Mouse (Mus musculus): ENCODE measurements around the gene Pcdh9. TPM values are rescaled to one million over a fixed set of nuclear protein-coding genes. Genes with fewer than 3 reads are reported as not detected.

Pcdh9 gene
- polyA plus RNA-seq (2015; fragmentation: Nextera tagmentation; extraction: Ambion mirVana), result 121 and 141 TPM in 2 replicates

DNA sequence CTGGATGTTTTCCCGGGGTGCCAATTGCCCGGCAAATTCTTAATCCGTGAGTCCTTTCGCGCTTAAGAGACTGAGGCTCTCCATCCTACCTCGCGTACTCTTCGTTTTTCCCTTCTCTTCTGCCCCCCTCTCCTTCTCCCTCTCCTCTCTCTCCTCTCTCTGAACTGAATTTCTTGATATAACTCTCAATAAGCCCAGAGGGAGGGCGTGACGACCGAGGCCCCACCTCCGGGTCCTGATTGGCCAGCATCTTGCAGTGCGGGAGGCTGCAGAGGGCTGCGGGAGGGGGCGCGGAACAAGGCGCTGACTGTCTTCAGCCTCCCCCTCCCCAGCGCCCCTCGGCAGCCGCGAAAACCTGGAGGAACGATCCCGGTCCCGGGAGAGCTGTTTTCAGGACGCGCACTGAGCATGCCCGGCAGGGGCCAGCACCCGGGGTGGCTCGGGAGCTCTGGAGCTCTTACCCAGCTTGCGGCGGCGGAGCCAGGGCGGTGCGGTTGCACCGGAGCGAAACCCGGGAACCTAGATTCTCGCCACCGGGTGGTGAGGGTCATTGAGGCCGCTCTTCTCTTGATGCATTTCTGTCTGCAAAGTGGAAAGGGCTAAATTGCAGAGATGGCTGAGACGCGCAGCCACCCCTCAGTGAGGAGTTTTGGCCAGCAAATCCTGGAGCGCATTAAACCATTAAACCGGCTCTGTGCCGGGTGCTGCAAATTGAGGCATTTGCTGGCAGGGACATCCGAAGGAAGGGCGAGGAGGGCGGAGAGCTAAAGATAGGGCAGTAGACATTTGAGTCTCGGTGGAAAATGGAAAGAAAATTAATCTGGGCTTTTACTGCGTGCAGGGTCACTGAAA is at the start of gene Pcdh9:
Pcdh9 (minus strand) TSS at position 161 of the 852 bp plus-strand sequence.
- Histone ChIP-seq H3K27ac (ENCODE audit: low read length) (peak within 1 kb of the TSS; percentile 92), H3K36me3 (ENCODE audit: control insufficient read depth, insufficient read depth) (0 out of 2 replicates have a peak, but pooled peaks cover 2% of the 10 kb centered on the region), H3K4me3 (replicated peaks; ENCODE audit: low read length) (peak within 1 kb of the TSS; percentile 60), H3K4me1 (replicated peaks; ENCODE audit: control insufficient read depth, insufficient read depth, low read length) (peaks cover 33% of the 10 kb centered on the region), H3K4me2 (ENCODE audit: low read length) (peak within 1 kb of the TSS; percentile 72), H3K9ac (replicated peaks; ENCODE audit: low read depth, low read length) (peak within 1 kb of the TSS; percentile 75), H3K9me3 (ENCODE audit: control insufficient read depth, low read length) (no peaks in the 10 kb centered on the region), H3K27me3 (replicated peaks; ENCODE audit: control insufficient read depth, insufficient read depth, low read length) (no peaks in the 10 kb centered on the region)
- under 1% methylated on average over 50 of the region's 50 CpGs for WGBS
- ATAC-seq, result peak; percentile 99

DNA sequence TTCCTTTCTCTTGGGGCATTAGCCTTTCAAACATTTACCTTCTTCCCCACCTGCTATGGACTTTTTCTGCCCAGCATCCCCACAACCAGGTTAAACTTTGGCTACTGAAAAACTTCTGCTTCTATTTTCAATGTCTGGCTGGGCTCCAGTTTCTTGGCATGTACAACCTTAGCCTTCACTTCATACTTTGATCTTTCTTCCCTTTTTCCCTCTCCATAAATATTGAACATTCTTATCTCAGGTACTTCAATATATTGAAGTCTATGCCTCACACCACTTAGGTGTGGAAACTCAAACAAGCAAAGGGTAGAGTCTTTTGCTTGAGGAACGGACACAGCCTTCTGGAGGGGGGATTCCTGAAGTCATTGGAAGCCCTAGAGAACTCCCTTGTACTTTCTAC is 16.4 kb upstream of the Pcdh9 start:
- Histone ChIP-seq H3K4me1 (replicated peaks; ENCODE audit: control insufficient read depth, insufficient read depth, low read length) (no peaks in the 10 kb centered on the region), H3K4me2 (ENCODE audit: low read length) (no peak overlapping the region), H3K4me3 (replicated peaks; ENCODE audit: low read length) (no peak overlapping the region), H3K27ac (ENCODE audit: low read length) (no peak overlapping the region), H3K9ac (replicated peaks; ENCODE audit: low read depth, low read length) (no peak overlapping the region), H3K27me3 (replicated peaks; ENCODE audit: control insufficient read depth, insufficient read depth, low read length) (no peaks in the 10 kb centered on the region), H3K9me3 (ENCODE audit: control insufficient read depth, low read length) (no peaks in the 10 kb centered on the region), H3K36me3 (ENCODE audit: control insufficient read depth, insufficient read depth) (no peaks in the 10 kb centered on the region)
- WGBS, result 83% methylated on average over 1 of the region's 1 CpGs
- ATAC-seq, result no peak

DNA sequence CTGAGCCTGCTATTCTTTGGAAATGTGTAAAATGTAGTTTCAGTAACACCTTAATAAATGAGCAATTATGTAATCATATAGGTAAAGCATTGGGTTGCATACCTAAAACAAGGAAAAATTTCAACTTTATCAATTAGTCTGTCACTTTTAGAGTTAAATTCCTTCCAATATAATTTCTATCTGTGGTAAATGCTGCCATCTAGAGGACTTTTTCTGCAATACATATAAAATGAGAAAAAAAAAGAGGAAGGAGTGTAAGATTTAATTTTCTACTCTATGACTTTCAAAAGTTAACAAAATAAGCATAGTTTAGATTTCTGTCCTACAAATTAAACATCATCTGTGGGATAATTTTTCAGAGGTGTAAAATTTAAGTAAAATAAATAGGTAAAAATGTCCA is 8.1 kb upstream of the Pcdh9 start:
- no peak for ATAC-seq
- H3K27ac ChIP-seq (ENCODE audit: low read length), result no peak overlapping the region
- no peaks in the 10 kb centered on the region for H3K27me3 ChIP-seq (replicated peaks; ENCODE audit: control insufficient read depth, insufficient read depth, low read length)
- no peak overlapping the region for H3K9ac ChIP-seq (replicated peaks; ENCODE audit: low read depth, low read length)
- no peak overlapping the region for H3K4me3 ChIP-seq (replicated peaks; ENCODE audit: low read length)
- H3K4me2 ChIP-seq (ENCODE audit: low read length), result no peak overlapping the region
- no peaks in the 10 kb centered on the region for H3K9me3 ChIP-seq (ENCODE audit: control insufficient read depth, low read length)
- H3K36me3 ChIP-seq (ENCODE audit: control insufficient read depth, insufficient read depth), result no peaks in the 10 kb centered on the region
- no peaks in the 10 kb centered on the region for H3K4me1 ChIP-seq (replicated peaks; ENCODE audit: control insufficient read depth, insufficient read depth, low read length)

DNA sequence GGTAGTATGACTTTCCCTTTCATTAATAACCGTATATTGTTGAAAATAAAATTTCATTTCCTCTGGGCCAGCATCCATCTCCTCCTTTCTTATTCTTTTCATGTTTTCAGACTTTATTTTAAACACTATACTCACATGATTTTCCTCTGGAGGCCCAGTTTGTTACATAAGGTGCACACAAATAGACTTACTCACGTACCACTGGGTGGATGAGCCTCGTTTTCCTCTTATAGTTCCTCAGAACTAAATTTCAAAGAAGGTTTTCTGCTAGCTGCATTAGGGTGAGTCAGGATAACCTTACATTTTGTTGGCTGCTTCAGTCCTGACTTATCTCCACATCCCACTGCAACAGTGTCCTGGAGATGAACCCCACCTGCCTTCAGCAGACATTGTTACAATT is 4.7 kb upstream of the Pcdh9 start:
- H3K9me3 ChIP-seq (ENCODE audit: control insufficient read depth, low read length), result no peaks in the 10 kb centered on the region
- H3K4me3 ChIP-seq (replicated peaks; ENCODE audit: low read length), result no peak overlapping the region
- H3K36me3 ChIP-seq (ENCODE audit: control insufficient read depth, insufficient read depth), result no peaks in the 10 kb centered on the region
- no peak overlapping the region for H3K27ac ChIP-seq (ENCODE audit: low read length)
- no peak overlapping the region for H3K9ac ChIP-seq (replicated peaks; ENCODE audit: low read depth, low read length)
- H3K27me3 ChIP-seq (replicated peaks; ENCODE audit: control insufficient read depth, insufficient read depth, low read length), result no peaks in the 10 kb centered on the region
- ATAC-seq, result no peak
- H3K4me2 ChIP-seq (ENCODE audit: low read length), result no peak overlapping the region
- H3K4me1 ChIP-seq (replicated peaks; ENCODE audit: control insufficient read depth, insufficient read depth, low read length), result peaks cover 5% of the 10 kb centered on the region
- 76% methylated on average over 3 of the region's 3 CpGs for WGBS

DNA sequence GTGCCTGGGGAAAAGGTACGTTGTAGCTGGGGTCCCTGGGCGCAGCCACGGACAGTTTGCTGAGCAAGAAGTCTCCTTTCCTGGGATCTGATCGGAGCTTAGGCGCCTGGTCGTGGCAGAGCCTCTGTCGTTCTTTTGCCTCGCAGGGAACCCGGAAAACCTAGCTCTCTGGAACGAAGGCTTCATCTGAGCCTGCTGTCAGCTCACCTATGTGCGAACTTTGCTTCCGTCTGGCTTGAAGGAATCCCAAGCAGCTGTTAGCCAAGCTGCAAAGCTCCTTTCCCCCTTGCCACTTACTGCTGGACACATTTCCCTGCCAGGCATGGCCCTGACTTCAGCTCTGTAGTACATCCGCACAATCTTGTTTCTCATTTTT is 880 bp upstream of the Pcdh9 start:
- 2% methylated on average over 13 of the region's 13 CpGs for WGBS
- Histone ChIP-seq H3K27me3 (replicated peaks; ENCODE audit: control insufficient read depth, insufficient read depth, low read length) (no peaks in the 10 kb centered on the region), H3K9me3 (ENCODE audit: control insufficient read depth, low read length) (no peaks in the 10 kb centered on the region), H3K4me2 (ENCODE audit: low read length) (peak overlapping the region; percentile 72), H3K4me3 (replicated peaks; ENCODE audit: low read length) (peak overlapping the region; percentile 60), H3K36me3 (ENCODE audit: control insufficient read depth, insufficient read depth) (no peaks in the 10 kb centered on the region), H3K9ac (replicated peaks; ENCODE audit: low read depth, low read length) (peak overlapping the region; percentile 75), H3K27ac (ENCODE audit: low read length) (peak overlapping the region; percentile 92), H3K4me1 (replicated peaks; ENCODE audit: control insufficient read depth, insufficient read depth, low read length) (peaks cover 28% of the 10 kb centered on the region)
- no peak for ATAC-seq

DNA sequence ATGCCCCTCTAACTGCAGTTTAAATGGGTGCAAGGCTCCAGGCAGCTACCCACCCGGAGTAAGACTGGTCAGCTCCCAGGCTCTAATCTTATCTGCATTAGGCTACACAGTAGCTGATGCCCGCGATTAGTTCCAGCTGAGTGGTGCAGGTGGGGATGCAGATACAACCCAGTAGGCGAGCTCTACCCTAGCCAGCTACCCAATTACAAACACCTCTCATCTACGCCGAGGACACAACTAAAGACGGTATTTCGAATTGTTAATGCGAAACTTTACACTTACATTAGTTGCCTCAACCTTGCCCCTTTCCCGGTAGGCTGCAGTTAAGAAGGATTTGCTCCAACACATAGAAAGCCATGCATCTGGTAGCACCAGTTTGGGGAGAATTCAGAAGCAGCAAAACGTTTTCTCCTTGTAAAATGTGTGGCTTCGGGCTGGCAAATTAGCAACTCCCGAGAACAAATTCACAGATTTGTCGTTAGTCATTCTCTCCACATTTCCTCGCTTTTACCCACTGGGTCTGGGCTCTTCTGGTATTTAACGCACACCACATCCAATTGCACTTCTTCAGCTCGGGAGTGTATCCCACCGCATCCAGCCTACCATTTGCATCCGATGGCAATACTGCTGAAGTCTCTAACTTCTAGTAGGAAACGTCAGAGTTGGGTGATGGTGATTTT is 500 bp downstream of the Pcdh9 start:
- Histone ChIP-seq H3K9me3 (ENCODE audit: control insufficient read depth, low read length) (no peaks in the 10 kb centered on the region), H3K27ac (ENCODE audit: low read length) (peak overlapping the region; percentile 60), H3K4me1 (replicated peaks; ENCODE audit: control insufficient read depth, insufficient read depth, low read length) (peaks cover 35% of the 10 kb centered on the region), H3K27me3 (replicated peaks; ENCODE audit: control insufficient read depth, insufficient read depth, low read length) (no peaks in the 10 kb centered on the region), H3K4me2 (ENCODE audit: low read length) (peak overlapping the region; percentile 72), H3K9ac (replicated peaks; ENCODE audit: low read depth, low read length) (peak overlapping the region; percentile 60), H3K36me3 (ENCODE audit: control insufficient read depth, insufficient read depth) (0 out of 2 replicates have a peak, but pooled peaks cover 2% of the 10 kb centered on the region), H3K4me3 (replicated peaks; ENCODE audit: low read length) (peak overlapping the region; percentile 60)
- peak; percentile 37 for ATAC-seq
- WGBS, result 0% methylated on average over 20 of the region's 20 CpGs

DNA sequence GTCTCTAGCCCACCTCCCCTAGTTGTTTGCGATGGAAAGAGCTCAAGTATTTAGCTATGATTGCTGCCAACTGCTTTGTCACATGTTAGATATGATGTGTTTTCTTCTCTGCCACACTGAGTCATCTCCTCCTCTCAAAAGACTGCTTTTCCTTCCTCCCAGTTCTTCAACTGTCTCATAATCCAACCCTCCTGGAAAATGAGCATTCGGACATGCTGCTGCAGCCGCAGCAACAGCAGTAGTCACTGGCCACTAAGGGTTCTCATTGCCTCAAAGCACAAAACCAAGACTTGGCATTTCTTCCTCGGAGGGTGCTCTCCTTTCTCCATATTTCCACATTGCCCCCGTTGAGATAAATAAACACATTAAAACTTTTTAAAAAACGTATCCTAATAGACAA is 1.2 kb downstream of the Pcdh9 start:
- H3K4me1 ChIP-seq (replicated peaks; ENCODE audit: control insufficient read depth, insufficient read depth, low read length), result peaks cover 35% of the 10 kb centered on the region
- H3K9ac ChIP-seq (replicated peaks; ENCODE audit: low read depth, low read length), result peak overlapping the region; percentile 60
- H3K4me3 ChIP-seq (replicated peaks; ENCODE audit: low read length), result peak overlapping the region; percentile 60
- H3K36me3 ChIP-seq (ENCODE audit: control insufficient read depth, insufficient read depth), result 0 out of 2 replicates have a peak, but pooled peaks cover 2% of the 10 kb centered on the region
- no peaks in the 10 kb centered on the region for H3K27me3 ChIP-seq (replicated peaks; ENCODE audit: control insufficient read depth, insufficient read depth, low read length)
- 4% methylated on average over 6 of the region's 6 CpGs for WGBS
- H3K4me2 ChIP-seq (ENCODE audit: low read length), result peak overlapping the region; percentile 72
- H3K27ac ChIP-seq (ENCODE audit: low read length), result no peak overlapping the region
- H3K9me3 ChIP-seq (ENCODE audit: control insufficient read depth, low read length), result no peaks in the 10 kb centered on the region
- no peak for ATAC-seq

DNA sequence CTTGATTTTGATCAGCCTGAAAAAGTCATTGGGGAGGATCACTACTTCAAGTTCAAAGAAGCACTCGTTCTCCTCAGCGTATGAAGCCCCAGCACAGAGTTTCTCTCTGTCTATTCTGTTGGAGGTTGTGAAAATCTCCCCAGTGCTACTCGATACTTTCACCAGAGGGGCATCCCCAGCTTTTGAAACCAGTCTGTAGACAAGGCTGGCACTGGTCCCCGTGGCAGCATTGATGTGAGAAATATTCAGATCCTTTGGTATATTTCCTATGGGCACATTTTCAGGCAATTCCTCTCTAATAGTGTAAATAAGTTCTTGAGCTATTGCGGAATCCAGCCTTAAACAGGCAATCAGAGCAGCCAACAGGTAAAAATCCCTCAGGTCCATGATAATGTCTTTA is 2.1 kb downstream of the Pcdh9 start:
- peak overlapping the region; percentile 60 for H3K9ac ChIP-seq (replicated peaks; ENCODE audit: low read depth, low read length)
- H3K4me1 ChIP-seq (replicated peaks; ENCODE audit: control insufficient read depth, insufficient read depth, low read length), result peaks cover 35% of the 10 kb centered on the region
- 0 out of 2 replicates have a peak, but pooled peaks cover 2% of the 10 kb centered on the region for H3K36me3 ChIP-seq (ENCODE audit: control insufficient read depth, insufficient read depth)
- no peak for ATAC-seq
- H3K4me3 ChIP-seq (replicated peaks; ENCODE audit: low read length), result peak overlapping the region; percentile 60
- 44% methylated on average over 5 of the region's 5 CpGs for WGBS
- peak overlapping the region; percentile 72 for H3K4me2 ChIP-seq (ENCODE audit: low read length)
- no peaks in the 10 kb centered on the region for H3K27me3 ChIP-seq (replicated peaks; ENCODE audit: control insufficient read depth, insufficient read depth, low read length)
- H3K27ac ChIP-seq (ENCODE audit: low read length), result no peak overlapping the region
- no peaks in the 10 kb centered on the region for H3K9me3 ChIP-seq (ENCODE audit: control insufficient read depth, low read length)

DNA sequence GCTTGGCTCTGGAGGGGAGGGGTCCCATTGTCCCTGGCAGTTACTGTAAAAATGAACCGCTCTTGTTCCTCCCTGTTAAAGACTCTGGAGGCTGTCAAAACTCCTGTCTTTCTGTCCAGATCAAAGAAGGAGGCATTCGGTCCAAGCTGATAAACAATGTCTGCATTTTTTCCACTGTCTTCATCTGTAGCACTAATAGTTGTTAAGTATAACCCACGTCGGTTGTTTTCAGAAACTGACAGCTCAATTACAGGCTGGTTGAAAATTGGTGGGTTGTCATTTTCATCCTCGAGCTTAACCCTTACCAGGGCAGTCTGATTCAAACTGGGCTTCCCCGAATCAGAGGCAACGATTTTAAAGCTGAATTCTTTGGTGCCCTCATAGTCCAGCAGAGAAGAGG is 3.4 kb downstream of the Pcdh9 start:
- peak; percentile 1; the same call in 1 of the 2 replicates for ATAC-seq

More for the DNA sequence above, 3.4 kb downstream of the Pcdh9 start:
- peak overlapping the region; percentile 60 for H3K4me3 ChIP-seq (replicated peaks; ENCODE audit: low read length)
- H3K27ac ChIP-seq (ENCODE audit: low read length), result peak overlapping the region; percentile 28; the same call in 1 of the 2 replicates
- H3K27me3 ChIP-seq (replicated peaks; ENCODE audit: control insufficient read depth, insufficient read depth, low read length), result no peaks in the 10 kb centered on the region
- peak overlapping the region; percentile 60 for H3K9ac ChIP-seq (replicated peaks; ENCODE audit: low read depth, low read length)
- H3K36me3 ChIP-seq (ENCODE audit: control insufficient read depth, insufficient read depth), result 0 out of 2 replicates have a peak, but pooled peaks cover 2% of the 10 kb centered on the region
- 28% methylated on average over 7 of the region's 7 CpGs for WGBS
- peak overlapping the region; percentile 72 for H3K4me2 ChIP-seq (ENCODE audit: low read length)
- H3K4me1 ChIP-seq (replicated peaks; ENCODE audit: control insufficient read depth, insufficient read depth, low read length), result peaks cover 35% of the 10 kb centered on the region
- H3K9me3 ChIP-seq (ENCODE audit: control insufficient read depth, low read length), result no peaks in the 10 kb centered on the region
